Mouse (Mus musculus): Measurements from ENCODE around the gene Bbs12. TPM values are rescaled to one million over a fixed set of nuclear protein-coding genes. Genes with fewer than 3 reads are reported as not detected.
A peak's percentile ranks its signal among the peaks of the same experiment; 100 is the strongest.

The Bbs12 gene
- total and polyA plus RNA-seq, 2 experiments from 2014 or later: 3.1 to 4.9 TPM

DNA sequence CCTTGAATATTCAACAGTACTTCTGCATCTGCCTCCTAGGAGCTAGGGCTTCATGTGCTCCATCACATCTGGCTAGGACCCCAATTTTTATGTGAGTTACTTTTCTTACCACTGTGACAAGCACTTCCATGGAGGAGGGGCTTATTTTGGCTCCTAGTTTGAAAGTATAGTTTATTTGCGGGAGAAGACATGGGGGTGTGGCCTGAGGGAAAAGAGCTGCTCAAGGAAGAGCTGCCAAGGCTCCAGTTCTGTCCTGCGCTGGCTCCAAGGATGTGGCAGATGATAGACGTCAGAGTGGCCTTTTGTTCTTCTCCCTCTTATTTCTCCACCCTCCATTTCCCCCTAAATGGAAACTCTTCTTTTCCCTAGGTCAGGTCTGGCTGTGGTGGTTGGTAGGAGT, 53.6 kb downstream of the Bbs12 start:
- Histone ChIP-seq H3K4me2 (ENCODE audit: low read depth, low read length) (no peak overlapping the region), H3K9me3 (replicated peaks; ENCODE audit: control insufficient read depth, low read length) (no peaks in the 10 kb centered on the region), H3K27ac (ENCODE audit: low read depth) (peak overlapping the region; percentile 47), H3K4me3 (ENCODE audit: low read depth, low read length) (no peak overlapping the region), H3K9ac (replicated peaks; ENCODE audit: low read depth, low read length) (no peak overlapping the region), H3K4me1 (ENCODE audit: control insufficient read depth, insufficient read depth) (peaks cover 12% of the 10 kb centered on the region), H3K36me3 (replicated peaks; ENCODE audit: control insufficient read depth, insufficient read depth, low read length) (no peaks in the 10 kb centered on the region), H3K27me3 (ENCODE audit: control insufficient read depth, insufficient read depth, low read length) (no peaks in the 10 kb centered on the region)
- 31% methylated on average over 3 of the region's 3 CpGs for WGBS
- ATAC-seq (ENCODE audit: insufficient read depth, low read depth): no peak
- TF ChIP-seq EP300 (IDR thresholded peaks at IDR 0.05; ENCODE audit: low read depth) (no peak), CTCF (IDR thresholded peaks at IDR 0.05; ENCODE audit: low read depth) (no peak)
- no peak for DNase-seq (ENCODE audit: low spot score)

DNA sequence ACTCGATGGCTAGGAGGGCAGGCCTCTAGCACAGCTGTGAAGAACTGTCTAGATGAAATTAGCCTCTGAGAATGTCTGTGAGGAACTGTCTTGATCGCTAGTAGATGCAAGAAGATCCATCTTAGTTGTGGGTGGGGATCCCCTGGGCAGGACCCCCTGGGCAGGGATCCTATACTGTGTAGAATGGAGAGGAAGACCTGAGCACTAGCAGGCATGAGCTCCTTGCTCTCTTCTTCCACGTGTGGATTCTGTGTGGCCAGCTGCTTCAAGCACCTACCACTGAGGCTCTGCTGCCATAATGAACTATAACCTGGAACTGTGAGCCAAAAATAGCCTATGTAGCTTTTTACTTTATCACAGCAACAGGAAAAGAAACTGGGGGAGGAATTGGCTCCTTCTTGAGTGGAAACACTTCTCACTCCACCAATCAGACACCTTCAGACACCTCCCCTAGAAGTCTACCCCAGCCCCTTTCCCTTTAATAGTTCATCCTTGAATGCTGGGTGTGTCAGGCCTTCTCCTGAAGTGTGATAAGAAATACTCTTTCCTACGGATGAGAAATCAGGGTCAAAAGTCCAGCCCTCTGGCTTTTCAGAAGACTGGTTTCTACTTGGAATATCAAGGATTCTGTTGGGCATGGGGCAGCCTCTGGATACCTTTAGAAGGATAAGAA, 54.2 kb downstream of the Bbs12 start:
- Histone ChIP-seq H3K4me1 (ENCODE audit: control insufficient read depth, insufficient read depth) (peaks cover 12% of the 10 kb centered on the region), H3K4me2 (ENCODE audit: low read depth, low read length) (peak overlapping the region; percentile 11; the same call in 1 of the 2 replicates), H3K9me3 (replicated peaks; ENCODE audit: control insufficient read depth, low read length) (0 out of 2 replicates have a peak, but pooled peaks cover under 1% of the 10 kb centered on the region), H3K36me3 (replicated peaks; ENCODE audit: control insufficient read depth, insufficient read depth, low read length) (no peaks in the 10 kb centered on the region), H3K27me3 (ENCODE audit: control insufficient read depth, insufficient read depth, low read length) (no peaks in the 10 kb centered on the region), H3K4me3 (ENCODE audit: low read depth, low read length) (no peak overlapping the region), H3K9ac (replicated peaks; ENCODE audit: low read depth, low read length) (no peak overlapping the region), H3K27ac (ENCODE audit: low read depth) (peak overlapping the region; percentile 47)
- TF ChIP-seq CTCF (IDR thresholded peaks at IDR 0.05; ENCODE audit: low read depth) (no peak), EP300 (IDR thresholded peaks at IDR 0.05; ENCODE audit: low read depth) (no peak)
- peak; percentile 31 for DNase-seq (ENCODE audit: low spot score)
- 32% methylated on average over 4 of the region's 4 CpGs for WGBS
- ATAC-seq (ENCODE audit: insufficient read depth, low read depth): peak; percentile 41

- H3K27ac ChIP-seq (ENCODE audit: low read depth): no peak overlapping the region
- H3K4me3 ChIP-seq (ENCODE audit: low read depth, low read length): no peak overlapping the region
- no peak for DNase-seq (ENCODE audit: low spot score)
- no peak overlapping the region for H3K4me2 ChIP-seq (ENCODE audit: low read depth, low read length)
- no peak for TF ChIP-seq CTCF (IDR thresholded peaks at IDR 0.05; ENCODE audit: low read depth)
- no peak for TF ChIP-seq EP300 (IDR thresholded peaks at IDR 0.05; ENCODE audit: low read depth)
- H3K9me3 ChIP-seq (replicated peaks; ENCODE audit: control insufficient read depth, low read length): 0 out of 2 replicates have a peak, but pooled peaks cover 6% of the 10 kb centered on the region
- 54% methylated on average over 4 of the region's 4 CpGs for WGBS
- no peaks in the 10 kb centered on the region for H3K36me3 ChIP-seq (replicated peaks; ENCODE audit: control insufficient read depth, insufficient read depth, low read length)
- peaks cover 12% of the 10 kb centered on the region for H3K4me1 ChIP-seq (ENCODE audit: control insufficient read depth, insufficient read depth)
- H3K27me3 ChIP-seq (ENCODE audit: control insufficient read depth, insufficient read depth, low read length): no peaks in the 10 kb centered on the region
- no peak overlapping the region for H3K9ac ChIP-seq (replicated peaks; ENCODE audit: low read depth, low read length)
- ATAC-seq (ENCODE audit: insufficient read depth, low read depth): no peak
Observed at GRCm38 (mm10) chr3:37370407-37370806, 58.1 kb downstream of the Bbs12 start.

Other genes starting within 250 kb of the Bbs12 start
- not detected in 2 replicates for gene Adad1, start 249.0 kb upstream of the Bbs12 start, total RNA-seq (2014; rRNA removed; ENCODE audit: low replicate concordance)
- 0.05 and 0.08 TPM in 2 replicates for gene Adad1, start 249.0 kb upstream of the Bbs12 start, polyA plus RNA-seq (2015; fragmentation: Nextera tagmentation; extraction: Ambion mirVana)
- not detected in 2 replicates for gene Il2, start 186.6 kb upstream of the Bbs12 start, total RNA-seq (2014; rRNA removed; ENCODE audit: low replicate concordance)
- 0.42 and 0.54 TPM in 2 replicates for gene Il2, start 186.6 kb upstream of the Bbs12 start, polyA plus RNA-seq (2015; fragmentation: Nextera tagmentation; extraction: Ambion mirVana)
- gene Il21, start 79.9 kb upstream of the Bbs12 start, total RNA-seq (2014; rRNA removed; ENCODE audit: low replicate concordance): not detected in 2 replicates
- not detected in 2 replicates for gene Il21, start 79.9 kb upstream of the Bbs12 start, polyA plus RNA-seq (2015; fragmentation: Nextera tagmentation; extraction: Ambion mirVana)
- 0.04 TPM in 1 of 2 replicates, not detected in the other for gene Cetn4, start 154 bp downstream of the Bbs12 start, total RNA-seq (2014; rRNA removed; ENCODE audit: low replicate concordance)
- 1.2 and 1.5 TPM in 2 replicates for gene Cetn4, start 154 bp downstream of the Bbs12 start, polyA plus RNA-seq (2015; fragmentation: Nextera tagmentation; extraction: Ambion mirVana)
- 2.2 and 3.4 TPM in 2 replicates for gene Fgf2, start 35.8 kb downstream of the Bbs12 start, total RNA-seq (2014; rRNA removed; ENCODE audit: low replicate concordance)
- 0.86 and 1.1 TPM in 2 replicates for gene Fgf2, start 35.8 kb downstream of the Bbs12 start, polyA plus RNA-seq (2015; fragmentation: Nextera tagmentation; extraction: Ambion mirVana)
- 11.1 and 17.0 TPM in 2 replicates for gene Spata5, start 107.3 kb downstream of the Bbs12 start, total RNA-seq (2014; rRNA removed; ENCODE audit: low replicate concordance)
- gene Spata5, start 107.3 kb downstream of the Bbs12 start, polyA plus RNA-seq (2015; fragmentation: Nextera tagmentation; extraction: Ambion mirVana): 13.8 and 18.7 TPM in 2 replicates
- gene Nudt6, start 107.7 kb downstream of the Bbs12 start, total RNA-seq (2014; rRNA removed; ENCODE audit: low replicate concordance): 9.8 and 38.8 TPM in 2 replicates
- gene Nudt6, start 107.7 kb downstream of the Bbs12 start, polyA plus RNA-seq (2015; fragmentation: Nextera tagmentation; extraction: Ambion mirVana): 23.6 and 25.4 TPM in 2 replicates

Measured in heart, postnatal 0 days (tissue).